Mouse (Mus musculus) telencephalon, adult 2 months (tissue): Measurements from ENCODE around the gene Cd207.

Experiments
- DNase-seq: peaks from one replicate; pipeline ENCODE4 v3.0.0-alpha.2; 2011; ENCODE audit warnings: low read depth, low spot score

Gene Cd207

DNA sequence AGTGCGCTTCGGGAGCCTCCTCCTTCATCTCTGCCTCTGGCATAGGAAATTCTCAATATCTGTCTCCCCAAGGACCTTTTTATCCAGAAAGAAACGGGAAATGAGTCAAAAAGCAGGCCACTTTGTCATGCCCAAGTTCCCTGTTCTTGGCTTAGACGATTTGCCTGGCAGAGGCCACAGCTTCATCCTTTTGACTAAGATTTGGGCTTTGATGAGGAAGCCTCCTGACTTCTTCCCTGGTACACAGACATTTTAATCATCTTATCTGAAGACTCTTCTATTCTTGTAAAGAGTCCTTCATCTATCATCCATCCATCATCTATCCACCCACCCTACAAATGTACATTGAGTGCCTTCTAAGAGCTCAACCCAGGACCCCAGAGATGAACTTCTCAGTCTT lies at the start of gene Cd207:
TSS of gene Cd207 (minus strand) at position 101 of the 400 bp plus-strand sequence.
- DNase-seq, result no peak

- DNase-seq, result no peak
These were observed 49.5 kb upstream of the Cd207 start for GRCm38 (mm10) chr6:83727178-83727577.

DNA sequence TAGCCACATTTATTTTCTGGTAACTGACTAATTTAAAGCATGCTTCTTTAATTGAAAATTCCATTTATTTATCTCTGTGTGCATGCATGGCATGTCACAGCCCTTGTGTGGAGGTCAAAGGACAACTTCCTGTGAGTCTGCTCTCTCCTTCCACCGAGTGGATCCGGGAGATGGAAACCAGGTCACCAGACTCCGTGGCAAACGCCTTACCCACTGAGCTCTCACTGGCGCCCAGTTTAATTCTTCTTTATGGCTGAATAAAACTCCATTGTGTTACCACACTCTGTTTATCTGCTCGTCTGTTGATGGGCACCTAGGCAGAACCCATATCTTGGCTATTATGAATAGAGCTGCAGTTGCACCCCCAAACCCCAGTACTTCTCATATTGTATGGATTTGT lies 44.9 kb upstream of the Cd207 start:
- no peak for DNase-seq

DNA sequence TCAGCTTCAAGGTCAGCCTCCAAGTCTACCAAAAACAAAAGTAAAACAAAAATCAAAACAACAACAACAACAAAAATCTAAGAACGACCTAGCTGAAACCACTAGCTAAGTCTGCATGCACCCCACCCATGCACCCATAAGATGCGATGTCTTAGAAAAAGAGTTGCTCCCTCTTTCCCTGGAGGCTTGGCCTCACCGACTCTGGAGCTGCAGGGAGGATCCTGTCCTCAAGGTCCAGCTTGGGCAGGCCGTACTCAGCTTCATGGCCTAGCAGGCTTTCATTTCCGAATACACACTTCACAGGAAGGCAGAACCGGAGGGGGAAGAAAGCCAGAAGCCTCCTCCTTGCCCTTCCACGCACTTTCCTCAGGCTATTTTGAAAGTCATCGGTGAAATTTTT lies 39.4 kb upstream of the Cd207 start:
- DNase-seq, result no peak

- DNase-seq, result no peak
These were observed 38.0 kb upstream of the Cd207 start for GRCm38 (mm10) chr6:83715461-83716196.

DNA sequence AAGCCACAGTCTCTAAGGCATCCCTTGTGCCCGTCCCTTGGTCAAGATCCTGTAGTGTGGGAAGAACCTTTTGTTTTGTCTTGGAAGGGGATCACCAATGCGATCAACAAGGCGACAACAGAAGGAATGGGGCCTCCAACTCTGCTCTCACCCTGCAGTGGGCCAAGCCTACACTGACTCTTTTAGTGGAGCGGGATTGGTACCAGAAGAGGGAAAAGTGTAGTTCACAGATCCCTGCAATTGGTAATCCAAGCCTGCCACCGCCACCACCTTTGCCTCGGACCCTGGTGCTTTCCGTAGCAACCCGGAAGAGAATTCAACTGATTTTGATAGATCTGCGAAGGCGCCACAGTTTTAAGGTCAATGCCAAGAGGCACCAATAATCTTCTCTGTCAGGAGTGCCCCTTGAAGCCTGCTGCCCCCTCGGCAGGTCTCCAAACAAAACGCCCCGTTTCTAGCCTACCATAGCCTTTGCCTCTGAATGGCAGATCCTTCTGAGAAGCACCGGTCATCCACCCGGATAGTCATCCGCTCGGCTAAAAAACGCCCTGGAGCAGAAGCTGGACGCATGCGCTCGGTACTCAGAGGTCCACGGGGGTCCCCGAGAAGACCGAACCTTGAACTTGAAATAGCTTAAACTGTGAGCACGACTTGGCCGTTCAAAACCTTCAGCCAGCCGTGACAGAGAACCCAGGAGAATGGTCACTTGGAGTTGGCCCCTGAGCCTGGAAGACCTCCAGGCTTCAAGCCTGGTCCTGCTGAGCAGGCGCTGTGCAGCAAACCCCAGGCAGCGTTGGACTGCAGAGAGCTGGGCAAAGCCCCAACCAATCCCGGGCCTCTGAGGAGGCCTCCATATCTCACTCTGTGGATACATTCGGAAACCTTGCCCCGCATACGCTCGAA lies 36.8 kb upstream of the Cd207 start:
- DNase-seq, result no peak

GRCm38 (mm10) chr6:83713271-83714136 lies 35.8 kb upstream of the Cd207 start:
- no peak for DNase-seq

GRCm38 (mm10) chr6:83711725-83712475 lies 34.2 kb upstream of the Cd207 start:
- no peak for DNase-seq

DNA sequence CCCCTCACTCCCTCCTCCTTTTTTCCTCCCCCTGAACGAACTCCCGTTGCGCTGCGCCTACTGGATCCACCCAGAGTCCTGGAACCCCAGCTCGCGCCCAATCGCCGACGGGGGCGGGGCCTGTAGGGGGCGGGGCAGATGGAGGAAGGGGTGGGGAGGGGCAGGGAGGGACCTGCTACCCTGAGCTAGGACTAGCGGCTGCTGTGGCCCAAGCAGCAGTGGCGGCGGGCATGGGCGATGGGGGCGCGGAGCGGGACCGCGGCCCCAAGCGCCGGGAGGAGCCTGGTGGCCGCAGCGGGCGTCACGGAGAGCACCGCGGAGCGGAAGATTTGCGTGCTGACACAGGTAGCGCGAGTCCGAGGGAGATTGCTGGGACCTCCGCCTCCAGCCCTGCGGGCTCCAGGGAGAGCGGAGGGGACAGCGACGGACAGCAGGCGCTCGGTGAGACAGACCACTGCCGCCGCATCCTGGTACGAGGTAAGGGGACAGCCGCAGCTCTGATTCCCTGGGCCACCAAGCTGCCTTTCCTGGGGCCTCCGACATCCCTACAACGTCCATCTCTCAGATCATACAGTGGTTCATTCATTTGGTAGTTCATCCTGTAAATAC lies 33.5 kb upstream of the Cd207 start, which contains the start of gene Vax2:
TSS of gene Vax2 (plus strand) at position 198 of the 609 bp plus-strand sequence.
- DNase-seq, result no peak

DNA sequence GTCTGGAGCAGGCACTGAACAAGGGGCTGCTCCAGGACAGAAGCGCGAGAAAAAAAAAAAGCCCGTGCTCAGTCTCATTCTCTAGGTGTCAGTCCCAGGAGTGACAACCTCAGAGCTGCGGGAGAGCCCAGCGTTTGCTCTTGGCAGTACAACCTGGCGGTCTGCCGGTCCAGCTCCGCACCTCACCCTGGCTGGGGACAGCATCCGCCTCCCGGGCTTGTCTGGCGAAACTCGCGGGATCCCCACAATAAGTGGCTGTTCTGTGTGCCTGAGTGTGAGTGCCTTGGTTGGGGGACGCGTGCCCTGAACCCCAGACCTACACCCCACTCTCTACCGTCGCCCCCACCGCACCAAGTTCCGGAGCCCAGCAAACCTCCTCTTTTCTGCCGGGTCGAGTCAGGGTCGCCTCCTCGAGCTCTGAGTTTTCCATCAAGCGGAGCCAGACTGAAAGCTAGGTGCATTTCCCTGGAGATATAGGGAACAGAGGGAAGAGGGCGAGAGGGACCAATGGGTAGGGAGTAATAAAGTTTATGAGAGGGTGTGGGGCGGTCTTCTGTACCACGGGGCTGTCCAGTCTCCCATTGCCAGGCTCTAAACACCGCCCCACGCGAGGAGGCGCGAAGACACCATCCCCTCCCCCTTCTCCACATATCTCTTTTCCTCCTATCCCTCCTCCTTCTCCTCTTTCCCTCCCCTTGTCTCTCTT lies 32.9 kb upstream of the Cd207 start:
- DNase-seq, result no peak

GRCm38 (mm10) chr6:83707738-83708510 lies 30.3 kb upstream of the Cd207 start:
- no peak for DNase-seq

- no peak for DNase-seq
These were observed 27.0 kb upstream of the Cd207 start for GRCm38 (mm10) chr6:83704701-83705100.

- no peak for DNase-seq
These were observed 26.6 kb upstream of the Cd207 start for GRCm38 (mm10) chr6:83704294-83704693.

DNA sequence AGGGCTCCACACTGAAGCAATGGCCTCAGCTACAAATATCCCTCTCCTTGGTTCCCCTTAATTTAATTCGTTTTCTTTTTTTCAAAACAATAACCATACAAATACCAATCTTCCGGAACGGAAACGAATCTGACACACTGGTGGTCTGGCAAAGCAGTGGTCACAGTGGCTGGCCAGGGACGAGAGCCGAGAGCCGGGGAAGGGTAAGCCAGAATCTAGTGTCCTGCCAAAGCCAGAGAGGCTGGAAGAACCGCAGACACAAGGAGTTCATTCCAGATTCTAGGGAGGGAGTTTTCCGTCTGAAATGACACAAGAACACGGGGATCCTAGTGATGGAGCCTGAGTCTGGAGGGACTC lies 26.0 kb upstream of the Cd207 start:
- no peak for DNase-seq

GRCm38 (mm10) chr6:83703000-83703721 lies 25.5 kb upstream of the Cd207 start:
- no peak for DNase-seq

DNA sequence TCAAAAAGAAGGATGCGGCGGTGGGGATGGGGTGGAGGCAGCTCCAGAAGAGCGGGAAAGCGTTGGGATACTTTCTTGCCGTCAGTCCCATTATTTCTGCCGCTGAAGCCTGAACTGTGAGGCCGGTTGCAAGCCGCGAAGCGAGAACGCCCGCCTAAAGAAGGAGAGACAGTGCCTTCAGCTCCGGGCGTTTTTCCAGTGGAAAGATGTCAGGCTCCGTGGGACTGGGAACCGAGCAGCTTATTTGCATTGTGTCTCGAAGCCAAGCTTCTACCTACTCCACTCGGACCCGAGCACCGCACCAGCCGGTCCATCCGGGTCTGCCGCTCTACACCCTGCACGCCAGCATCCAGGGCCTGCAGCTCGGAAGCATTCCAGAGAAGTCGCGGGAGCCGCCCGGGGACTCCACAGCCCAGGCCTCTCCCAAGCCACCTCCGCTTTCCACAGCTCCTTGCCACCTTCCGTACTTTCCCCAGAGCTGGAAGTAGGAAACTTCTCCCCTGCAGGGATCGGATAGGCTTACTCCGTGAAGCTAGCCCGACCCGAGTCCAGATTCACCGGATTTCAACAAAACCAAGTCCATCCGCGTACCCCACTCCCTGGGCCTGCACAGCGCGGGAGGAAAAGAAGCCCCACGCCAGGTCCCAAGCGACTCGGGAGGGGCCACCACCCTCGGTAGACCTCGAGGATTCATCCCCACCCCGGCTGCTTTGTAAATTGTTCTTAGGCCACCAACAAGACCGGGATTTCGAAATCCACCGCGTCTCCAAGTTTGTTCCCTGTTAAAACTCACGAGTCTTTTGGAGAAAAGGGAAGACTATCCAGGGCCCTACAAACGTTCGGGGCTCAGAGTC lies 24.7 kb upstream of the Cd207 start:
- no peak for DNase-seq

GRCm38 (mm10) chr6:83701001-83701400 lies 23.3 kb upstream of the Cd207 start:
- no peak for DNase-seq

DNA sequence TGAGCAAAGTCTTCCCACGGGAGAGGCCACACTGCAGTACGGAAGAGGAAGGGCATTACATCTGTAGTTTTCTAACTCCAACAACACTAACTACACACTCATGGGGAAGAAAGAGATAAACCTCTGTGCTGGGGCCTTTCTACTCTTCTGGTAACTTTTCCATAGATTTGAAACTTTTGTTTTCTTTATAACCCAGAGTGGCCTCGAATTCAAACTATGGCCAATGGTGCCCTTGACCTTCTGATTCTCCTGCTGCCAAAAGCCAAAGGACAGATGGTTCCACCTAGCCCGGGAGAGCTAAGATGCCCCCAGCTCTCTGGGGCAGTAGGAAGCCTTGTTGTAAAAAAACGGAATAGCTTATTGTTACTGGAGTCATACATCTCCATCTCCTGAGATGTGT lies 22.3 kb upstream of the Cd207 start:
- no peak for DNase-seq
